ENCODE assay signal across 11 mouse cellular contexts in the genomic region with DNA sequence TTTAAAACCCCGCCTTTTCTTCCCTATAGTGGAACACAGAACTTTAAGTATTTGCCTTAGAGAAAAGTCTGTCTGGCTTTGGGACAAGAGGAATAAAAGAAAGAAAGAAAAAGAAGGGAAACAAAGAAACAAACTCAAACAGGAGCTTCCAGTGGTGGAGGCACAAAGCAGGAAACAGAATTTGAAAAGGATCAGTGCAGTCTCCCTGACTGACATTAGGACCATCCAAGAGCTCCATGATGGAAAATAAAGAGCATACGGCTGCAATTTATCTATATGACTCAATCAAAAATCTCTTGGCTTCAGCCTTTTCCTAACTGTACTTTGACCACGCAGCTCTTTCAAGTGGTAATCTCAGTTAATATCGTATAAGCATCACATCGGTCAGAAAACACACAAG. TPM values are rescaled to one million over a fixed set of nuclear protein-coding genes. Genes with fewer than 3 reads are reported as not detected.
A peak's percentile ranks its signal among the peaks of the same experiment; 100 is the strongest.
DNase-seq lines count a peak whose midpoint lies in the region; ATAC-seq and TF ChIP-seq lines count a peak whose summit lies in the region.
"Had no signal": no experiment of that assay in that cellular context is flagged by ENCODE, and none has a peak within 500 bp of the region (broad histone marks: within the 10 kb centered on the region; RNA-seq: fewer than 3 reads in every experiment).

No protein-coding gene starts in this region.

- H3K4me2 ChIP-seq in kidney, embryonic 15.5 days, result peak overlapping the region; percentile 81
- peak overlapping the region; percentile 92 for H3K4me2 ChIP-seq in intestine, postnatal 0 days (replicated peaks; ENCODE audit: low read depth)
- H3K4me2 ChIP-seq in myocyte (ENCODE audit: low read depth), result peak overlapping the region; percentile 78

- H3K9ac ChIP-seq in kidney, embryonic 15.5 days, result peak overlapping the region; percentile 35
- H3K9ac ChIP-seq in intestine, postnatal 0 days (ENCODE audit: low read depth, low read length), result 0 out of 2 replicates have a peak overlapping the region, but pooled peaks have one; percentile 26

- no peaks in the 10 kb centered on the region for H3K79me2 ChIP-seq in myocyte (ENCODE audit: control insufficient read depth, insufficient read depth)

- WGBS in kidney, embryonic 15.5 days, result 29% methylated on average over 5 of the region's 5 CpGs
- 37% methylated on average over 5 of the region's 5 CpGs for WGBS in forebrain, embryonic 10.5 days
- WGBS in intestine, postnatal 0 days, result 24% methylated on average over 5 of the region's 5 CpGs

- no peak for DNase-seq in kidney, postnatal 14 days
- no peak for DNase-seq in forebrain, embryonic 10.5 days (ENCODE audit: extremely low spot score, low spot score)
- DNase-seq in ovary, postnatal 14 days (ENCODE audit: low spot score), result no peak

- ATAC-seq in kidney, embryonic 15.5 days (replicated peaks; ENCODE audit: low FRiP score), result no peak
- ATAC-seq in intestine, postnatal 0 days, result no peak
- ATAC-seq in frontal cortex, adult (ENCODE audit: low TSS enrichment), result no peak
- ATAC-seq in megakaryocyte-erythroid progenitor cell, adult 5-6 weeks (replicated peaks; ENCODE audit: low FRiP score, low TSS enrichment, poor library complexity, severe bottlenecking), result no peak

- TF ChIP-seq CTCF in intestine, postnatal 0 days (IDR thresholded peaks at IDR 0.05; ENCODE audit: low read depth), result no peak

- H3K36me3 ChIP-seq in kidney, embryonic 15.5 days, result no peaks in the 10 kb centered on the region
- H3K36me3 ChIP-seq in forebrain, embryonic 10.5 days (replicated peaks), result no peaks in the 10 kb centered on the region
- no peaks in the 10 kb centered on the region for H3K36me3 ChIP-seq in intestine, postnatal 0 days (ENCODE audit: control insufficient read depth, insufficient read depth)
- H3K36me3 ChIP-seq in myocyte (ENCODE audit: control insufficient read depth, insufficient read depth), result no peaks in the 10 kb centered on the region
- H3K36me3 ChIP-seq: G1E had no signal

- no peaks in the 10 kb centered on the region for H3K9me3 ChIP-seq in kidney, embryonic 15.5 days (replicated peaks)
- H3K9me3 ChIP-seq in forebrain, embryonic 10.5 days, result no peaks in the 10 kb centered on the region; the same call in 1 of the 2 replicates
- H3K9me3 ChIP-seq in intestine, postnatal 0 days (ENCODE audit: control insufficient read depth), result no peaks in the 10 kb centered on the region

- H3K27ac ChIP-seq in kidney, embryonic 15.5 days, result 0 out of 2 replicates have a peak overlapping the region, but pooled peaks have one; percentile 58
- H3K27ac ChIP-seq in forebrain, embryonic 10.5 days, result peak overlapping the region; percentile 84
- no peak overlapping the region for H3K27ac ChIP-seq in intestine, postnatal 0 days (ENCODE audit: low read depth, low read length)

- no peak overlapping the region for H3ac ChIP-seq in myocyte (ENCODE audit: control insufficient read depth, insufficient read length)

- peaks cover 3% of the 10 kb centered on the region; the same call in 1 of the 2 replicates for H3K27me3 ChIP-seq in kidney, embryonic 15.5 days
- peaks cover 13% of the 10 kb centered on the region; the same call in 1 of the 2 replicates for H3K27me3 ChIP-seq in forebrain, embryonic 10.5 days (ENCODE audit: poor library complexity, severe bottlenecking)
- H3K27me3 ChIP-seq in intestine, postnatal 0 days (replicated peaks; ENCODE audit: control insufficient read depth, insufficient read depth, low read length), result no peaks in the 10 kb centered on the region
- no peaks in the 10 kb centered on the region for H3K27me3 ChIP-seq in myocyte (ENCODE audit: control insufficient read depth, insufficient read depth, insufficient read length)

- no peak for TF ChIP-seq POLR2A in myocyte (IDR thresholded peaks at IDR 0.05; ENCODE audit: insufficient read length, low read depth)

- H3K4me3 ChIP-seq in kidney, embryonic 15.5 days (replicated peaks), result peak overlapping the region; percentile 47
- H3K4me3 ChIP-seq in forebrain, embryonic 10.5 days, result peak overlapping the region; percentile 56
- peak overlapping the region; percentile 45 for H3K4me3 ChIP-seq in intestine, postnatal 0 days (ENCODE audit: low read depth, low read length)
- peak overlapping the region; percentile 17 for H3K4me3 ChIP-seq in myocyte

- peaks cover 11% of the 10 kb centered on the region; the same call in 1 of the 2 replicates for H3K4me1 ChIP-seq in kidney, embryonic 15.5 days
- H3K4me1 ChIP-seq in forebrain, embryonic 10.5 days, result peaks cover 19% of the 10 kb centered on the region
- no peaks in the 10 kb centered on the region for H3K4me1 ChIP-seq in intestine, postnatal 0 days (replicated peaks; ENCODE audit: control insufficient read depth, insufficient read depth, low read length)

TF ChIP-seq in myocyte, 11 proteins besides CTCF, POLR2A, EP300 and RAD21:
- TF ChIP-seq MYOD1 (IDR thresholded peaks at IDR 0.05; ENCODE audit: control insufficient read depth in 1 of 3, insufficient read length in 2 of 3, low read depth in 2 of 3), result no peak
- TF ChIP-seq MYOG (IDR thresholded peaks at IDR 0.05; ENCODE audit: control insufficient read depth in 1 of 3, insufficient read depth in 1 of 3, insufficient read length in 2 of 3, low read depth in 2 of 3), result no peak
- no peak for TF ChIP-seq SRF (IDR thresholded peaks at IDR 0.05; ENCODE audit: control insufficient read depth, insufficient read length, low read depth)
- no peak for TF ChIP-seq MAX (IDR thresholded peaks at IDR 0.05; ENCODE audit: low read depth)
- TF ChIP-seq TCF12 (IDR thresholded peaks at IDR 0.05; ENCODE audit: insufficient read depth, poor library complexity, severe bottlenecking), result no peak
- no peak for TF ChIP-seq REST (IDR thresholded peaks at IDR 0.05; ENCODE audit: insufficient read depth, insufficient read length)
- TF ChIP-seq E2F4 (IDR thresholded peaks at IDR 0.05; ENCODE audit: insufficient read depth), result no peak
- no peak for TF ChIP-seq CEBPB (IDR thresholded peaks at IDR 0.05; ENCODE audit: insufficient read depth, poor library complexity, severe bottlenecking)

RNA-seq across cellular contexts. Expression of a gene that starts 0.6 kb away (rescaled TPM):
- polyA plus RNA-seq in kidney, embryonic 15.5 days (2015; fragmentation: Nextera tagmentation; extraction: Ambion mirVana), result 0.45 and 0.64 TPM in 2 replicates
- 0.31 TPM in 1 of 2 replicates, not detected in the other for polyA plus RNA-seq in forebrain, embryonic 10.5 days (2016; fragmentation: Nextera tagmentation; extraction: Ambion mirVana)
- not detected in 2 replicates for polyA plus RNA-seq in intestine, postnatal 0 days (2015; fragmentation: Nextera tagmentation; extraction: Ambion mirVana)
- 0.11 TPM for polyA plus RNA-seq in myocyte (2012; fragmentation: generic; extraction: Trizol)
- total RNA-seq in megakaryocyte-erythroid progenitor cell, adult 5-6 weeks (2014; fragmentation: Nextera tagmentation), result not detected in 2 replicates
- total RNA-seq in megakaryocyte-erythroid progenitor cell, adult 5-6 weeks (2017), result not detected in 2 replicates
- total RNA-seq: G1E; gastrocnemius, adult 8-10 months; liver, adult 2 months had no signal
- polyA plus RNA-seq: G1E; liver, adult 2 months had no signal

RNA-seq across cellular contexts. Expression of a gene that starts 4.0 kb away (rescaled TPM):
- polyA plus RNA-seq in kidney, embryonic 15.5 days (2015; fragmentation: Nextera tagmentation; extraction: Ambion mirVana), result not detected in 2 replicates
- polyA plus RNA-seq in forebrain, embryonic 10.5 days (2016; fragmentation: Nextera tagmentation; extraction: Ambion mirVana), result not detected in 2 replicates
- polyA plus RNA-seq in intestine, postnatal 0 days (2015; fragmentation: Nextera tagmentation; extraction: Ambion mirVana), result not detected in 2 replicates
- polyA plus RNA-seq in myocyte (2012; fragmentation: generic; extraction: Trizol), result not detected
- not detected in 2 replicates for total RNA-seq in megakaryocyte-erythroid progenitor cell, adult 5-6 weeks (2014; fragmentation: Nextera tagmentation)
- not detected in 2 replicates for total RNA-seq in megakaryocyte-erythroid progenitor cell, adult 5-6 weeks (2017)
- total RNA-seq: gastrocnemius, adult 8-10 months; liver, adult 2 months had no signal
- polyA plus RNA-seq: G1E; liver, adult 2 months had no signal

RNA-seq across cellular contexts. Expression of a gene that starts 22.8 kb away (rescaled TPM):
- polyA plus RNA-seq in kidney, embryonic 15.5 days (2015; fragmentation: Nextera tagmentation; extraction: Ambion mirVana), result not detected in 2 replicates
- not detected in 2 replicates for polyA plus RNA-seq in forebrain, embryonic 10.5 days (2016; fragmentation: Nextera tagmentation; extraction: Ambion mirVana)
- polyA plus RNA-seq in intestine, postnatal 0 days (2015; fragmentation: Nextera tagmentation; extraction: Ambion mirVana), result not detected in 2 replicates
- polyA plus RNA-seq in myocyte (2012; fragmentation: generic; extraction: Trizol), result not detected
- total RNA-seq in megakaryocyte-erythroid progenitor cell, adult 5-6 weeks (2014; fragmentation: Nextera tagmentation), result not detected in 2 replicates
- total RNA-seq in megakaryocyte-erythroid progenitor cell, adult 5-6 weeks (2017), result not detected in 2 replicates
- total RNA-seq: G1E; gastrocnemius, adult 8-10 months; liver, adult 2 months had no signal
- polyA plus RNA-seq: G1E; liver, adult 2 months had no signal

RNA-seq across cellular contexts. Expression of a gene that starts 48.0 kb away (rescaled TPM):
- polyA plus RNA-seq in kidney, embryonic 15.5 days (2015; fragmentation: Nextera tagmentation; extraction: Ambion mirVana), result not detected in 2 replicates
- polyA plus RNA-seq in forebrain, embryonic 10.5 days (2016; fragmentation: Nextera tagmentation; extraction: Ambion mirVana), result not detected in 2 replicates
- polyA plus RNA-seq in intestine, postnatal 0 days (2015; fragmentation: Nextera tagmentation; extraction: Ambion mirVana), result not detected in 2 replicates
- polyA plus RNA-seq in myocyte (2012; fragmentation: generic; extraction: Trizol), result not detected
- not detected in 2 replicates for total RNA-seq in megakaryocyte-erythroid progenitor cell, adult 5-6 weeks (2014; fragmentation: Nextera tagmentation)
- not detected in 2 replicates for total RNA-seq in megakaryocyte-erythroid progenitor cell, adult 5-6 weeks (2017)
- total RNA-seq: G1E; gastrocnemius, adult 8-10 months; liver, adult 2 months had no signal
- polyA plus RNA-seq: G1E; liver, adult 2 months had no signal

RNA-seq across cellular contexts. Expression of a gene that starts 53.8 kb away (rescaled TPM):
- polyA plus RNA-seq in kidney, embryonic 15.5 days (2015; fragmentation: Nextera tagmentation; extraction: Ambion mirVana), result 0.22 TPM in 1 of 2 replicates, not detected in the other
- polyA plus RNA-seq in forebrain, embryonic 10.5 days (2016; fragmentation: Nextera tagmentation; extraction: Ambion mirVana), result not detected in 2 replicates
- polyA plus RNA-seq in intestine, postnatal 0 days (2015; fragmentation: Nextera tagmentation; extraction: Ambion mirVana), result not detected in 2 replicates
- polyA plus RNA-seq in myocyte (2012; fragmentation: generic; extraction: Trizol), result not detected
- not detected in 2 replicates for total RNA-seq in megakaryocyte-erythroid progenitor cell, adult 5-6 weeks (2014; fragmentation: Nextera tagmentation)
- not detected in 2 replicates for total RNA-seq in megakaryocyte-erythroid progenitor cell, adult 5-6 weeks (2017)
- total RNA-seq: gastrocnemius, adult 8-10 months; liver, adult 2 months had no signal
- polyA plus RNA-seq: G1E; liver, adult 2 months had no signal
